Mouse (Mus musculus): ENCODE measurements at regions not wholly inside any gene's neighbourhood (a gene's known extent, or its start where the extent isn't known, plus 50 kb on each side); places are given as distances from the start of the nearest gene placed in this dataset.
A peak's percentile ranks its signal among the peaks of the same experiment; 100 is the strongest.

DNA sequence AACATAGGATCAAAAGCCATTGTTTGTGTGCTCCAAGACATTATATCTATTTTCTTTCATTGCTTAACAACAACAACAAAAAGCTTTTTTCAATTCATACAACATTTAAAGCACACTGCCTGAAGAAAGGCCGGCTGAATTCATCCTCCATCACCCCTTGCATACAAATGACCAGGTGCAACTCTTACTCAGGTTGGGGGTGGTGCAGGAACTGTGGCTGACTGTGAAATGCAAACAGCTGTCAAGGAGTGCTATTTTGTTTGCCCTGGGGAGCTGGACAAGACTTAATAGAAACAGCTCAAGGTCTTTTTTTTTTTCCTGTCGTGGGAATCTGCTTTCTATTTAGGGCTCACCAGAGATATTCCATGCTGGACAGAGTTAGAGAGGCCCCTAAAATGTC, 406.6 kb upstream of the Cldn34d start:
- no peak for DNase-seq

- no peak for DNase-seq
These were observed 411.2 kb upstream of the Cldn34d start for GRCm38 (mm10) chrX:77013890-77014289.

- DNase-seq, result peak; percentile 30
These were observed 448.0 kb upstream of the Cldn34d start for GRCm38 (mm10) chrX:77050401-77051381.

GRCm38 (mm10) chrX:77052036-77052435, 449.3 kb upstream of the Cldn34d start:
- DNase-seq, result no peak

GRCm38 (mm10) chrX:77079776-77080175, 431.0 kb upstream of the Tbl1x start:
- no peak for DNase-seq

GRCm38 (mm10) chrX:77082716-77083115, 428.1 kb upstream of the Tbl1x start:
- DNase-seq, result no peak

DNA sequence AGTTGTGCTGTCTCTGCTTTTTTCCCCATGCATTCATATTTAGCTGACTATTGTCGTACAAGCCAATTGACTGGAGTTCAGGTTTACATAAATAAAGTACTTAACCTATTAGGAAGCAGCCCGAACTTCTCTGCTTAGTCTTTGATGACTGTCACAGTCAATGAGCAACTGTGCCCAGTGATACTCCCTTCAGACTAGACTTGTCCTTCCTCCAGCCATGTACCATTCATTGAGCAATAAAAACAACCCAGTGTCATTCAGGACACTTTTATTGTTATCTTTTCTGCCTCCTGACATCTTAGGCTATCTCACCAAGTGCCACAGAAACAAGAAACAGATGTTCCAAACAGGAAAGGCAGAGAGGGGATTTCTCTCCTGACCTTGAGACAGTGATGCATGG, 389.1 kb upstream of the Tbl1x start:
- DNase-seq, result no peak
